Mouse (Mus musculus) lung, adult 2 months (tissue): ENCODE measurements around the gene Fuz.

Experiments used
- CTCF ChIP-seq: fragments of 200-500 bp; IDR thresholded peaks from 2 replicates; pipeline ENCODE4 v1.5.1; 2011; ENCODE audit warnings: mild to moderate bottlenecking, low read length, control low read depth; ENCODE audit not compliant: insufficient read depth
- POLR2A ChIP-seq: fragments of 200-500 bp; IDR thresholded peaks from 2 replicates; pipeline ENCODE4 v1.6.1; 2011; ENCODE audit warnings: low read depth, mild to moderate bottlenecking, control low read depth, low read length, borderline replicate concordance; ENCODE audit errors: extremely low read depth

- TF ChIP-seq CTCF (no peak), POLR2A (no peak)
Observed at GRCm38 (mm10) chr7:44916191-44916590, 20.3 kb downstream of the Fuz start.
